Mouse (Mus musculus) gonadal fat pad, adult 2 months (tissue): ENCODE measurements around the gene Skap1. TPM values are rescaled to one million over a fixed set of nuclear protein-coding genes. Genes with fewer than 3 reads are reported as not detected.

ENCODE experiments used
- DNase-seq: peaks from one replicate; pipeline ENCODE4 v3.0.0-alpha.2; 2012; ENCODE audit warnings: low read depth
- polyA plus RNA-seq: library from polyadenylated mRNA; depleted of rRNA; stranded (reverse); fragments of >200 nt; gene quantifications from 2 replicates; pipeline ENCODE4 v1.2.3, GENCODE M21; 2012

Gene Skap1
- polyA plus RNA-seq, 1 experiment = 11.0 TPM

DNA sequence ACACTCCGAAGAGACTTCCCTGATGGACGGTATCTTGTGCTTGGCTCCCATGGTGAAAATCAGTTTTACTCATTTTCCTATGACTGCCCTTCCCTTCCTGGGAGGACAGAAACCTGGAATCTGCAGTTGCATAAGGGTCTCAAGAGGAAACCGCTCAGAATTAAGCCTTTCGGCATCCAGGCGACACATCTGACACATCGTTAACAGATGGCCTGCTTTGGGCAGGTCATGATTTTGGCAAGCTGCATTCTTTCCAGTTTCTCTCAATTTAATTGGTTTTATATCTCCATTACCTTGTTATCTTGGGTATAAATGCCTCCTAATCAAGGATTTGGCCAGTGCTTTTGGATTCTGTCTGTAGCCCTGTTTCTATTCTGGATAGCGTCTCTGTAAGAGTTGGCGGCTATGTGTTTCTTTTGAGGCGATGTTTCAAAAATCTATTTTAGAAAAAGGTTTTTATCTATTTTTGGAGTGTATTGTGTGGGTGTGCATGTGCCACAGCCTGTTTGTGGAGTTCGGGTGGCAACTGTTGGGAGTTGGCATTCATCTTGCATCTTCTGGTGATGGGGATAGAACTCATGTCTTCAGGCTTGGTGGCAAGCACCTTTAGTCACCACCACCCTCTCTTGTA, 1.1 kb downstream of the Skap1 start:
- no peak for DNase-seq

DNA sequence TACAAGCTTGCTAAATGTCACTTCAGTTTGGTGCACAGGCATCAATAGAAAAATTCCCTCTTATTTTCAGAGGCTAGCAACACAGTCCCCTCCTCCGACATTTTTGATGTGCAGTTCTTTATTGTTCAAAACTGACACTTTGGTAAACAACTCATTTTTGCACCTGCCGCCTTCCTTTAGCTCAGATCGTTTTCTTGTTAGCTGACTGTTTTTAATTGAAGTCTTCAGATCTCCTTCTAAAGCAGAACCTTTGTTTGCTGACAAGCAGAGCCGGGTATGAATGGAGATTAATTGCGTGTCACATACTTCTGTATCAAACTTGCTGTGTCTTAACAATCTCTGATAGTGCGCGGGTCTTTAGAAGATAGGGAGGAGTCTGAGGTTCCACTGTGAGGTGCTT, 2.0 kb downstream of the Skap1 start:
- no peak for DNase-seq

DNA sequence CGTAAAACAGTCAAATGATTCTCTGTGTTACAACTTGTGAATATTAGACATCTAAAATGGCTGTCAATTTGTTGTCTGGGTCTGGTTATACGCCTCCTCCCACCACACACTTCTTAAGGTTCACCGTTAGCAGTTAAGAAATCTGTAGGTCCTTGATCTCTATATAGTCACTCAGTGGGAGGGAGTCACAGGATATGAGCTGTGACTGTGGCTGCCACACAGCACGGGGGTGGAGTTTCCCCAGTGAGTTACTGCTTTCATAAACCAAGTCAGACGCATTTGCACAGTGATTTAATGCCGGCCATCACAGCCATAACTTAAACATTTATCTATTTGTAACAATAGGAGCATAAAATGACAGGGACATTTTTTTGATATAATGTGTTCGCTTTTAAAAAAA, 2.6 kb downstream of the Skap1 start:
- DNase-seq = no peak

DNA sequence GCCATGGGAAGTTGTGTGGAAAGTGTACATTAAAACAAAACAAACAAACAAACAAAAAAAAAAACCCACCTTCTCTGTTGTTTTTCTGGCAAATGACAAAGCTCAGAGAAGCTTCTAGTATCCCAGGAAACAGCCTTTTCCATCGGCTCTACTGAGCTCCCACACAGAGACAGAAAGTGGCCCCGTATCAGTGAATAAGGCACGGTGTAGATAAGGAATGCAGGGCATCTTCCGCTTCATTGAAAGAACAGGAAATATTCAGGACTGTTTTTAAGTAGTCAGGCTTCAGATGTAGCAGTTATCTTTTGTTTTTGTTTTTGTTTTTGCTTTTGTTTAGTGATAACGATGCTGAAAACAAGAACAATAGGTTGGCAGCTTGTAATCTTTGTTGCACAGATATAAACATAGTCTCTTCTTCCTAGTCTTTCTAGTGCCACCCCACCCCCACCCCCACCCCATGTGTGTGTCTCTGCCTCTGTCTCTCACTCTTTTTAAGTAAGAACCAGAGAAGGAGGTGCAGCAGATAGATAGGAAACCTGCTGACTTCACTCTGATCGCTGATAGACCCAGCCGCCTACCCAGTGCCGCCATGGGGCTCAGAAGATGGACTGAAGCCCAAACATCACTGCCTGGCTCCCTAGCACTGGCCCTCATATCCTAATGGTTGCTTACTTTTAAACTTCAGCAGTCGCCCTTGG, 3.8 kb downstream of the Skap1 start:
- DNase-seq = no peak

DNA sequence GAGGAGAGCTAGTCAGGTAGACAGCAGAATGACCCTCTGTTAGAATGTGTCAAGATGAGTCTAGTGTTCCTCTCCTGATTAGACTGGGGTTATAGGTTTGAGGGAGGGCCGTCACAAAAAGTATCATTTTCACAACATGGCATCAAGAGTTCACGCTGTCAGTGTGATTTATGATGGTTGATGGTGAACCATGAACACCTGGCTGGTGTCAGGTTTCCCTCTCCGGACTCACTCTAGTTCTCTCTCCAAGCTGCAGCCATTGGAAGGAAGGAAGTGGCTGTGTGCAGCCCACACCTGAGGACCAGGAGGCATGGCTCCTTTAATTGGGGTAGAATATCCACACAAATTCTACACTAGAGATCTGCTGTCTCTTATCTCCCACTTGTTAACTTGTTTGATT, 18.3 kb downstream of the Skap1 start:
- no peak for DNase-seq

DNA sequence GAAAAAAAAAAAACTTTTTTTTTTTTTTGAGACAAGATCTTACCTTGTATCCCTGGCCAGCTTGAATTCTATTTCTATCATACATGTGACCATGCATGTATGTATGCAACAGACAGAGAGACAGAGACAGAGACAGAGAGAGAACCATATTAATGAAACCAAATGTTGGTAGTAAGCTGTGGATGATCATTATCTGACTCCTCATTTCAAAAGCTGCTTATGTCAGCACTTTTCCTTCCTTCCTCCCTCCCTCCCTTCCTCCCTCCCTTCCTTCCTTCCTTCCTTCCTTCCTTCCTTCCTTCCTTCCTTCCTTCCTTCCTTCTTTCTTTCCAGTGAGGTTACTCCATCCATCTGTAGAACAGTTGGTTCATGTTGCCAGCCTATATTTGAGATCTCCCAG, 18.8 kb downstream of the Skap1 start:
- no peak for DNase-seq

DNA sequence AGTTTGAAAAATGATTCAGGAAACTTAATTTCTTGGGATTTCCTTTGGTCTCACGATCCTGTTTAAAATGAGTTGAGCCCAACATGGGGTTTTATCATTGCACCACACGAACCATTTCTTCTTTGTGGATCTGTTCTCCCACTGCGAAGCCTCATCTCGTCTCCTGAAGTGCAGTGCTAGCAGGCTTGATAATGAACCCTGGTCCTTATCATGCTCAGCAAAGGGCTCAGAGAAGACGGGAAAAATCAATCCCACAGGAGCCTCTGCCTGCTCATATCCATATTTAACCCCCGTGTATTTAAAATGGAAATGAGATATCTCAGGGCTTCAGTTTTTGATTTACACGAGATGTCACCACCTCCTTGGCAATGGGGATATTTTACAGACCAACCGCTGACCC, 34.1 kb downstream of the Skap1 start:
- no peak for DNase-seq

DNA sequence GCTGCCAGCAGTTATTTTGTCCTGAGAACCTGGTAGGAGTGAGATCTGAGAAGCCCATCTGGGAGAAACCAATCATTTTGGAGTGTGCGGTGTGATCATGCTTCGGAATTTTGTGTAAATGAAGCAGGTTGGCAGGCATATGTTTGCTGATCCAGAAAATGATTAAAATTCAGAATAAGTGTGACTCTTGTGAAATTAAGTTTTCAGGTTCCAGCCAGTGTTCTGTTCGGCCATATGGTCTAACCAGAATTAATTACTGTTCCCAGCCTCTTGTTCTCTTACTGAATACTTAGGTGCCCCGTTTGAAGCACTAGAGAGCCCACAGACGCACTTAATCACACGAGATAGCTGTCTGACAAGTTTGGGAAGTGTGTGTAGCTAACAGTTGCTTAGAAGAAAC, 36.6 kb downstream of the Skap1 start:
- no peak for DNase-seq

DNA sequence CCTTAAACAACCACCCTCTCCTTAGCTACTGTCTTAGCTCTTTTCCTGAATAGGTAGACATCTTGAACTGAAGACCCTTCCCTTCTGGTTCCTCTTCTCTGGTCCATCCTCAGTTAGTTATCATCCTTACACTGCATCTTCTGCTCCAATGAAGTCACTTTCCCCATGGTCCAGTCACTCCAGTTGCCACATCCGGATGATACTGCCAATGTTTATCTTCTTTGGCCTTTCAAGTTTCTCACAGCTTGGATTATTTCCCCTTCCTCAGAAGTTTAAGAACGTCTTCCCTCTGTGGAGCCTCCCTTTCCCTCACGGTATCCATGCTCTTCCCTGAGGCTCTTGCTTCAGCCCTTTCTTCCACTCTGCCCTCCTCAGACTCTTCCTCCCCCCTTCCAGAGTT, 38.6 kb downstream of the Skap1 start:
- DNase-seq = no peak

DNA sequence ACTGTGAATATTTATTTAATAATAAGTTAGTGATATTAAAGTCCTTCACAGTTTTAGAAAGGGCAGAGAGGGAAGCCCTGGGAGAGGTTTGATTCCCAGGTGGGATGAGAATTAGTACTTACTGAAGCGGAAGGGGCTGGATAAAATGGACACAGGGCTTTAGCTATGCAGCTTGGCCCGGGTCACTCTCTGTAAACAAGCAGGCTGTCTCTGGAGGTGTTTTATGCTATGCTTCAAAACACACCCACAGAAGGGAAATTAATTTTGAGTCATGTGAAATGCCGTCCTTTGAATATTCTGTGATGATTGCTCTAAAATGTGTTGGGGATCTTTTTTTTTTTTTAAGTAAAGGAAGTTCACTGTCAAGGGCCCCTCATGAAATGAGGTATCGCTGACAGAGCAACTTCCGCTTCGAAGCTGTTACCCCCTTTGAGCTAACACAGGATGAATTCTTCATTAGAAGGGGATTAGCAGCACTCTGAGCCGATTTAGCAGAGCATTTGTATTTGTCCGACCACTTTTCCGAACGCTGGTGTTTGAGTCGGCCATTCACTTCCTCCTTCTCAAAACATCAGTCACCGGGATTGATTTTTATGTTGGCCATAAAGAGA, 40.2 kb downstream of the Skap1 start:
- no peak for DNase-seq

DNA sequence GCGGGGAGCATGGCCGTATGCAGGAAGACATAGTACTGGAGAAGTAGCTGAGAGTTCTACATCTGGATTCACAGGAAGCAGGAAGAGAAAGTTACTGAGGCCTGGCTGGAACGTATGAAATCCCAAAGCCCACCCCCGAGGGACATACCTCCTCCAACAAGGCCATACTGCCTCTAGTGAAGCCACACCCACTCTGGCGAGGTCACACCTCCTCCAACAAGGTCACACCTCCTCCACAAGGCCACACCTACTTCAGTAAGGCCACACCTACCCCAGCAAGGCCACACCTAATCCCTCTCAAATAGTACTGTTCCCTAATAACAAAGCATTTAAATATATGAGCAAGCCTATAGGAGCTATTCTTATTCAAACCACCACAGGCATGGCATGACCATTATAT, 41.4 kb downstream of the Skap1 start:
- DNase-seq = no peak

DNA sequence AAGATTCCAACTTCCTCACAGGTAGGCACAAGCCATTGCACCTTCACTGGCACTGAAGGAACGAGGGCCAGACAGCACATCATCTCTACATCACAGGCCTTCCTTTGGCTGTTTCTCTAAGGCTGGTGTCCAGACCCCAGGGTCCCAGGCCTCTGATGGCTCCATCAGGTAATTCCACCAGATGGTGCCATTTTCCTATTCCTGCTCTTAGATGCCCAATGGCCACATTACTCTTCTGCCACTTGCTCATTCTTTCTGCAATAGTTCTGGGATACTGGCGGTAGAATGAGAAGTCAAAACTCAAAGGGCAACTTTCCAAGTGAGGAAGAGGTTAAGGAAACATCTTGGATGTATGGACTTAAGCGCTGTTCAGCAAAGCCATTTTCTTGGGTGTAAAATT, 50.8 kb downstream of the Skap1 start:
- no peak for DNase-seq

DNA sequence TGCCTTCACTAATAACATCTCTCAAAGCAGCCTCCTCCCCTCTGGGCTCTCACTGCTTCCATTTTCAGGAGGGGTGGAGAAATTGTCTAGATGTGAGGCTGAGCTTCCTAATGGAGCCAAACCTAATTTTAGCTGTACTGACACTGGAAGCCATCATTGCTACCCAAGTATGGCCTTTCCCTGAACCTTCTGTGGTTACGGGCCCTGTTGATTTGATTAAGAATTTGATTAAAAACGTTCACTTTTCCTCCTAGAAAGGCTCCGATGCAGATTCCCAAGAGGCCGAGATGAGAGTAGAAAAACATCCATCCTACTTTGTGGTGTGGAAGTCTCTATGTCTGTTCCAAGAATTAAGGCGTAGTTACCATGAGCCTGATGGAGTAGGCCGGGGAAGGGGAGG, 60.1 kb downstream of the Skap1 start:
- DNase-seq = no peak

DNA sequence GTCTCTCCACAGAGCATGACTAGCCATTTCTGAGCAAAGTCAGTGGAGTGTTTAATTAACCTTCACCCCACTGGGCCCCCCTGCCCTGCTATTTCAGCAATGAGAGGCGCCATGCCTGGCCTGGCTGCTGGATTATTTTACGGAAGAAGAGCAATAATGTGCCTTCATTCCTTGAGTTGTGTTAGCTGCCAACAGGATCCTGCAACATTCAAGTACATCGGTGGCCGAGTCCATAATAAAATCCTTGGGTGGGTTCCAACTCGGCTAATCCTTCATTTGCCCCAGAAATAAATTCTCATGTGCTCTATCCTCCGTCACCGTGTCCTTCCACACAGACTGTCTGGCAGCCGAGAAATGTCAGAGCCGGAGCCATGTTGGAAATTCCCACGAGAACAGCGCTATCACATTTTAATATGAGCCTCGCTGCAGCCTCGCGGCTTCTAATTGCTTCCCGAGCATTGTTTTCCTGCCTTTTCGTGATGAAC, 61.8 kb downstream of the Skap1 start:
- DNase-seq = no peak

DNA sequence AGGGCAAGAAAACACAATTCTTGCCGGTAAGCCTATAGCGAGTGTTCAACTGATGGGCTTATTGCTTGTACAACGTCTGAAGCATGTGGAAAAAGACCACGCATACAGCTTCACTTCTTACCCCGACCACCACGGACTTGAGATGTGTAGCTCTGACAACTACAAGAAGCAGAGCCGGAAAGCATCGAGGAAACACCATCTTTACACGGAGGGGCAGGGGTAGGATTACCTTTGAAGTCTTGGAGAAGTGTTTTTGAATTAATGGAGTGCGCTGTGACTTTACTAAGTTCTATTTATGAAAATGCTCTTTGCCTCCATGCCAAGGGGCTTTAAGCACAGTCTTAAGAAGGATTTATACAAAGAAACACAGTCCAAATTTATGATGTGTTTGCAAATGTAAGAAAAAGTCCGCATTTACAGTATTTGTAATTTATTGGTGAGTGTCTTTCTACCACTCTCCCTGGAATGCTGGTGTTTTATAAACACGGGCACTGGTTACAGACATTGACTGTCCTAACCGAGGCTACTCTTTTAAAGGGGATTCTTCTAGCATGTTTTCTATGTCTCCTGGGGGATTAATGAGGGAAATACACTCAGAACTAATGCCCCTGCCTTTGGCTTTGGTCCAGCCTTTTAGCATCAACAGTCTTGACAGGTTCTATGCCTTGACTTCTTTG, 67.5 kb downstream of the Skap1 start:
- no peak for DNase-seq

DNA sequence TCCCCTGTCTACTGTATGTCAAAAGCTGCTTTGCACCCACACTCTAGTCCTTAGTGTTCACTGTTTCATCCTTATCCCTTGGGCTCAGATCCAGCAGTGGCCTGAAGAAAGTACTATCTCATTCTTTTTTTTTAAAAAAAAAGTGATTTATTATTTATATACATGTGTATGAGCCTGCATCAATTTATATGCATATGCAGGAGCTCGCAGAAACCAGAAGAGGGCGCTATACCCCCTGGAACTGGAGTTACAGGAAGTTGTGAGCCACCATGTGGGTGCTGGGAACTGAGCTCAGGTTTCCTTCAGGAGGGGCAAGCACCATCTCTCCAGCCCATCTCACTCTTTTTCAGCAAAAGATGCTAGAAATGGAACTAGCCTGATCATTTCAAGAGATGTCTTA, 70.1 kb downstream of the Skap1 start:
- no peak for DNase-seq

DNA sequence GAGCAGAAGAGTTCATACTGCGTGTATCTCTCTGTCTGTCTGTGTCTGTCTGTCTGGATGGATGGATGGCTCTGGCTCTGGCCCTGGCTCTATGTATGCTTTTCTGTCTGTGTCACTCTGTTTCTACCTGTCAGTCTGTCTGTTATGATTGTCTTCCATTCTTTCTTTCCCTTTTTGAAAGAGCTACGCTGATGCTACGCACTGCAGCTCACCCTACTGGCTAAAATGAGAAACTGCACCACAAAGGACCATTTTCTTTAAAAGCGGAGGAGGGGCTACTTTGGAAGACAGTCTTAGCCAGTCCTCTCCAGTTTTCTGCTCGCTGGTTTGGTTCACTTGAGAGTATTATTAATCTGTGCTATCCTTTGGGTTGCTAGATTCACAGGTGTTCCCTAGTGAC, 71.8 kb downstream of the Skap1 start:
- DNase-seq = no peak

DNA sequence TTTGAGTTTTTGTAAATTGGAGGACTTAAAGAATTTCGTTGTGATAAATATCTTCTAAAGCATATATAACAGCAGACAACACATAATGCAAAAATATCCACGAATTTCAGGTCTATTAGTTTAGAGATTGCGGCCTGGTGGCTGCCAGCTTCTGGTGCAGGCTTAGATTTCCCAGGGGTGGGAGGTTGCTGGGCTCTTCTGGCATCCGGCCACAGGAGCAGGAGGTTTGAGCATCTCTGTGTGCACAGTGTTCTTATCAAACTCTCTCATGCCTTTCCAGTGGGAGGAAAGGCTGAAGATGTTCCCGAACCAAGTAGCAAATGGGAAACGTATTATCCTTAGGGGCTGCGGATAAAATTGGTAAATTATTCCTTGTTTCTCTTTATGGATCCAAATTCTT, 77.6 kb downstream of the Skap1 start:
- no peak for DNase-seq

DNA sequence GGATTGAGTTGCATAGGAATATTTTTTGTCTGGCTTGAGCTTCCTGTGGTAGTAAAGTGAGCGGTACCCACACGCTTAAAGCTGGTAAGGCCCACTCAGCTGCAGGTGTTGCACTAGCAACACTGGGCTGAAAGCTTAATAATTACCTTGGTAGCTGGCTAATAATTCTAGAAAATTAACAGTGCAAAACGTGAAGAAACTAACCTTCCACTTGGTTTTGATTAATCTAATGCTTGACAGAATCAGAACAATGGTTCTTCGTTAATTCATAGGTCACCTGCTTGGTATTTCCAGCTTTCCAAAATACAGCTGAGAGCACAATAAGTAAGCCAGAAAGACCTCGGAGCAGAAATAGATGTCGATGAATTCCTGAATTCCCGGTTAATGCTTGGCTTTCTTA, 78.2 kb downstream of the Skap1 start:
- no peak for DNase-seq

DNA sequence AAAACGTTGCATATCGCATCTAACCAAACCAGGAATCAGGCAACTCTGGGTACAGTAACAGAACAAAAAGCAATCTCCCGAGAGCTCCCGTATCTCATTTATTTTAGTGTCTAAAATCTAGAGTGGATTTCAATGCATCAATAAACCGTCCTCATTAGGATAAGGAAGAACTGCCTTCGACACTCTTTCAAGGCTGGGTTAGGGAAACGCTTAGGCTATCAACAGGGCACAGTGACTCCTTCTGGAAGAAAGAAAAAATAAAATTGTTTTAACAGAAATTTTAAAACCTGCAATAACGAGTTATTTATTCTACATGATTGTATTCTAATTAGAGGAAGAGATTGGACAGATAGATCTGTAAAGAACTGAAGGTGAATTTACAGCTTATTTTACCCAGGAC, 82.0 kb downstream of the Skap1 start:
- no peak for DNase-seq

DNA sequence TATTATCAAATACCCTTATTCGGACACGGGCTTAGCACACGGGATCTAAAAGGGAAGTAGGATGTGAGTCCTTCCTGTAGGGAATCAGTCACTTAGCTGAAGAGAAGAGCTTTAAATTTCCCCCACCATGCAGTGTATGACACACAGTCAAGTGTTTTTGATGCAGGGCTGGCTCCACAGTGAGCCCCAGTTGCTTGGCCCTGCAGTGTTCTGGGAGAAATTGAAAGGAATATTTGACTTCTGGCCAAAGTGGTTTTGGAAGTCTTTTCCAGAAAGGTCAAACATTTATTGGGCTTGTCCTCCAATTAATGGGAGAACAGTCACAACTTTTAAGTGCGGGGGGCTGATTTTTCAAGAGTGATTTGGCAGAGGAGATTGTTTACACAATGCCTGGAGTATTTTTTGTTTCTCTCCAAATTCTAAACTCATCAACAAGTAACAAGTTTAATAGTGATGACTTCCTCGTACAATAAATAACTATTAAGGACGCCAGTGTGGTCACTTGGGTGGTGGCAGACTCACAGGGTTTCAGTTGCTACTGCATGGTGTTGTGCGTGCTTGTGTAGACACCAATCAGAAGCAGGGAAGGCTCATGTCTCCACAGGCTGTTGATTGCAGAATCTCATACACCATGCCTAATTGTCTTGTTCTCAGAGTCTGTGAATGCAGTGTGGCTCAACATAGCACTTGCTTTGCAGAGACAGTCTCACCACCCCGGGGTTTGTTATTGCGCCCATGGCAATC, 86.7 kb downstream of the Skap1 start:
- DNase-seq = no peak

DNA sequence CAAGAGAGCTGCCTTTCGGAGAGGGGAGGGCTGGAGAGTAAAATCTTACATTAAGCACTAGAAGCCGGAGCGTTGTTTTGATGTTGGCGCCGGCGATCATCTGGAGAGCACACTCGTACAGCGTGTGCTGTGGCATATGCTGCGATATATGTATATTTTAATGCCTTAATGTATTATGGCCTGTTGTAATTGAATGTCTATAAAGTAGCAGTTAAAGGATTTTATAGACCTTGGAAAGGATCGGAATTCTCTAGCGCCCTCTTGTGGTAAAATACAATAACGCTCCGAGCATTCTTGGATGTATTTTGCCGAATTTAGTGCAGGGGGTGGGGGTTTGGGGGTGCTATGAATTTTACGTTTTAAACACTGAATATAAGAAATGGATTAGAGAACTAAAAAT, 88.7 kb downstream of the Skap1 start:
- no peak for DNase-seq
